Mouse (Mus musculus) lung, adult 2 months (tissue): Measurements from ENCODE around the gene Osbp2. TPM values are rescaled to one million over a fixed set of nuclear protein-coding genes. Genes with fewer than 3 reads are reported as not detected.

Experiments used
- DNase-seq: peaks from one replicate; pipeline ENCODE4 v3.0.0; 2022
- H3K4me1 ChIP-seq: fragments of 200-500 bp; 2 replicates; pipeline ENCODE4 v1.6.1; 2011; ENCODE audit warnings: low read length; ENCODE audit not compliant: control insufficient read depth, insufficient read depth
- H3K4me3 ChIP-seq: fragments of 200-500 bp; replicated peaks from 2 replicates; pipeline ENCODE3; 2011; ENCODE audit warnings: low read depth, mild to moderate bottlenecking, control low read depth, low read length; ENCODE audit errors: extremely low read depth
- CTCF ChIP-seq: fragments of 200-500 bp; IDR thresholded peaks from 2 replicates; pipeline ENCODE4 v1.5.1; 2011; ENCODE audit warnings: mild to moderate bottlenecking, low read length, control low read depth; ENCODE audit not compliant: insufficient read depth
- POLR2A ChIP-seq: fragments of 200-500 bp; IDR thresholded peaks from 2 replicates; pipeline ENCODE4 v1.6.1; 2011; ENCODE audit warnings: low read depth, mild to moderate bottlenecking, control low read depth, low read length, borderline replicate concordance; ENCODE audit errors: extremely low read depth
- WGBS: fragments of 180-500 bp; shearing (Covaris S2); methylation state at CpG from one replicate; pipeline ENCODE4 v1.1.7; 2018; 5-methylcytosine and 5-hydroxymethylcytosine counted together
- polyA plus RNA-seq: library from polyadenylated mRNA; depleted of rRNA; stranded (reverse); fragments of >200 nt; gene quantifications from 2 replicates; pipeline ENCODE4 v1.2.3, GENCODE M21; 2012

Osbp2 gene
- polyA plus RNA-seq, 1 experiment: 0.58 TPM

GRCm38 (mm10) chr11:3876419-3876818 lies 12.7 kb upstream of the Osbp2 start:
- TF ChIP-seq CTCF (no peak), POLR2A (no peak)
- no peak for DNase-seq
- whole genome bisulfite sequencing: 80% methylated on average over 6 of the region's 6 CpGs
- Histone ChIP-seq H3K4me1 (no peaks in the 10 kb centered on the region), H3K4me3 (no peak overlapping the region)

- no peak overlapping the region for H3K4me3 ChIP-seq
- TF ChIP-seq POLR2A: no peak
- no peak for TF ChIP-seq CTCF
- no peaks in the 10 kb centered on the region; the same call in 1 of the 2 replicates for H3K4me1 ChIP-seq
- DNase-seq: no peak
- 35% methylated on average over 6 of the region's 6 CpGs for WGBS
These were observed 640 bp upstream of the Osbp2 start for GRCm38 (mm10) chr11:3864343-3864742.

- WGBS: 70% methylated on average over 19 of the region's 19 CpGs
- H3K4me3 ChIP-seq: peak overlapping the region; percentile 33
- no peak for TF ChIP-seq CTCF
- no peak for TF ChIP-seq POLR2A
- no peak for DNase-seq
- no peaks in the 10 kb centered on the region; the same call in 1 of the 2 replicates for H3K4me1 ChIP-seq
These were observed 846 bp downstream of the Osbp2 start for GRCm38 (mm10) chr11:3862661-3863453.

- no peak overlapping the region for H3K4me3 ChIP-seq
- H3K4me1 ChIP-seq: no peaks in the 10 kb centered on the region; the same call in 1 of the 2 replicates
- WGBS: 55% methylated on average over 4 of the region's 4 CpGs
- DNase-seq: no peak
- TF ChIP-seq CTCF: no peak
- no peak for TF ChIP-seq POLR2A
These were observed 3.3 kb downstream of the Osbp2 start for GRCm38 (mm10) chr11:3860361-3860760.

GRCm38 (mm10) chr11:3859778-3860177 lies 3.9 kb downstream of the Osbp2 start:
- no peaks in the 10 kb centered on the region; the same call in 1 of the 2 replicates for H3K4me1 ChIP-seq
- 93% methylated on average over 4 of the region's 4 CpGs for WGBS
- DNase-seq: no peak
- TF ChIP-seq CTCF (no peak), POLR2A (no peak)
- no peak overlapping the region for H3K4me3 ChIP-seq

- TF ChIP-seq CTCF: no peak
- no peak for TF ChIP-seq POLR2A
These were observed 5.8 kb downstream of the Osbp2 start for GRCm38 (mm10) chr11:3857902-3858301.

GRCm38 (mm10) chr11:3855846-3856245 lies 7.9 kb downstream of the Osbp2 start:
- Histone ChIP-seq H3K4me1 (no peaks in the 10 kb centered on the region), H3K4me3 (no peak overlapping the region)
- WGBS: 83% methylated on average over 5 of the region's 5 CpGs
- TF ChIP-seq CTCF (no peak), POLR2A (no peak)
- no peak for DNase-seq

More at GRCm38 (mm10) chr11:3857902-3858301, 5.8 kb downstream of the Osbp2 start:
- DNase-seq: no peak
- Histone ChIP-seq H3K4me3 (no peak overlapping the region), H3K4me1 (no peaks in the 10 kb centered on the region; the same call in 1 of the 2 replicates)
- 75% methylated on average over 5 of the region's 5 CpGs for WGBS

GRCm38 (mm10) chr11:3854156-3854555 lies 9.5 kb downstream of the Osbp2 start:
- no peak for TF ChIP-seq POLR2A
- no peak for TF ChIP-seq CTCF
- H3K4me1 ChIP-seq: no peaks in the 10 kb centered on the region
- H3K4me3 ChIP-seq: no peak overlapping the region
- no peak for DNase-seq
- 88% methylated on average over 3 of the region's 3 CpGs for WGBS

- 35% methylated on average over 5 of the region's 5 CpGs for WGBS
- Histone ChIP-seq H3K4me3 (no peak overlapping the region), H3K4me1 (no peaks in the 10 kb centered on the region)
- no peak for DNase-seq
- no peak for TF ChIP-seq POLR2A
- no peak for TF ChIP-seq CTCF
These were observed 10.1 kb downstream of the Osbp2 start for GRCm38 (mm10) chr11:3853481-3854034.

- no peaks in the 10 kb centered on the region for H3K4me1 ChIP-seq
- TF ChIP-seq POLR2A (no peak), CTCF (no peak)
- no peak for DNase-seq
- 94% methylated on average over 10 of the region's 10 CpGs for WGBS
- H3K4me3 ChIP-seq: no peak overlapping the region
These were observed 10.7 kb downstream of the Osbp2 start for GRCm38 (mm10) chr11:3853031-3853430.
